Mouse (Mus musculus) adrenal gland, adult 8-10 months (tissue): ENCODE measurements around the gene Hba-a1. TPM values are rescaled to one million over a fixed set of nuclear protein-coding genes. Genes with fewer than 3 reads are reported as not detected.
"Not testable (repeated sequence)": the region's sequence is repeated elsewhere in the genome, so short reads cannot be mapped to it uniquely, and the experiment has no call there.

Experiments used
- DNase-seq: peaks from one replicate; pipeline ENCODE4 v3.0.0; 2022
- total RNA-seq, 4 experiments: library from RNA; stranded (reverse); gene quantifications; 2 replicates each; pipeline ENCODE4 v1.2.4; 2022

Hba-a1 gene
- total RNA-seq, 4 experiments from 2014 or later, result 803 to 2,295 (median 899) TPM

- no peak for DNase-seq
Measured at GRCm38 (mm10) chr11:32262674-32263415, 20.5 kb upstream of the Hba-a1 start.

DNA sequence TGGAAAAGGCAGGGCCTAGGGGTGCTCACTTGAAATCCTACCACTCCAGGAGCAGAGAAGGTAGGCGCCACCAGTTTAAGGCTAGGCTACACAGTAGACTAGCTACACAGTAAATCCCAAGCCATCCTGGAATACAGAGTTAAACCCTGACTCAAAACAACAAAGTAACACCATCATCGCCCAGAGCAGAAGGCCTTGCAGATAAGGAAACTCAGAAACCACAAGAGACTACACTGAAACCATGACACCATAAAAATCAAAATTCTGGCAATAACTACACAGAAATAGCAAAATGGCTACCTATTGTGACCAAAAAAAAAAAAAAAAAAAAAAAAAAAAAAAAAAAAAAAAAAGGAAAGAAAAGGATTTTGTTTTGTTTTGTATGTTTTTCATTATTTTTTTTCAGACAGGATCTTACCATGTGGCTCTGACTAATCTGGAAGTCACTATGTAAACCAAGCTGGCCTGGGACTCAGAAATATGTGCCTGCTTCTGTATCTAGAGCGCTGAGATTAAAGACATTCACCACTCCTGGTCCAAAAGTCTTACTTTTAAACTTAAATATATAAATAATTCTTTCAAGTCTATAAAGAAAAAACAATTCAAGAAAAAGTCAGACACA lies 18.1 kb upstream of the Hba-a1 start:
- DNase-seq, result no peak

DNA sequence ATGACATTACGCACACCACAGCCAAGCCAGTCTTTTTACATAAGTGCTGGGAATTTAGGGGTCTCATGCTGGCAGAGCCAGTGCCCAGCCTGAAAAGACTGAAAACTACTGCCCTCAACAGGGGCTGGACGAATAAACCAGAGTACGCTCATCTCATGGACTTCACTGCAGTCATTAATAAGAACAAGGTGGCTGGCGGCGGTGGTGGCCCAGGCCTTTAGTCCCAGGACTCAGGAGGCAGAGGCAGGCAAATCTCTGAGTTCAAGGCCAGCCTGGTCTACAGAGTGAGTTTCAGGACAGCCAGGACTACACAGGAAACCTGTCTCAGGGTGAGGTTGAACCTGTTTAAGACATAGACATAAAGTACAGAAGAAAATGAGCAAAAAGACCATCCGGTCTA lies 17.1 kb upstream of the Hba-a1 start:
- DNase-seq, result no peak

DNA sequence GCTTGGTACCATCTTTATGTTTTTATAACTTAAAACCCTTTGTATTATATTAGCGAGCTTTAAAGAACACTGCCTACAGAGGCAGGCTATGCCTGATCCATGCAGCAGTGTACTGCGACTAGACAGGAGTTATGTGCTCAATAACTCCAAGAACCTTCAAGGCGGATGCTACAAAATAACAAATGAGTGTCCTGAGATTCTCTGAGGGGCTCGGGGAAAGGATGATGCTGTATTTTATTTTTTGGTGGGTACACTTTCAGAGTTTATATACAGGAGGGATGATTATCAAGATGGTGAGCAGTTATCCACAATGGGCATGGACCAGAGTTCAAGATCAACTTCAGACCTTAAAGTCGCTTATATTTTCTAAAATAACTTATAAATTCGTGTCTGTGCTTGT lies 16.5 kb upstream of the Hba-a1 start:
- DNase-seq, result no peak

DNA sequence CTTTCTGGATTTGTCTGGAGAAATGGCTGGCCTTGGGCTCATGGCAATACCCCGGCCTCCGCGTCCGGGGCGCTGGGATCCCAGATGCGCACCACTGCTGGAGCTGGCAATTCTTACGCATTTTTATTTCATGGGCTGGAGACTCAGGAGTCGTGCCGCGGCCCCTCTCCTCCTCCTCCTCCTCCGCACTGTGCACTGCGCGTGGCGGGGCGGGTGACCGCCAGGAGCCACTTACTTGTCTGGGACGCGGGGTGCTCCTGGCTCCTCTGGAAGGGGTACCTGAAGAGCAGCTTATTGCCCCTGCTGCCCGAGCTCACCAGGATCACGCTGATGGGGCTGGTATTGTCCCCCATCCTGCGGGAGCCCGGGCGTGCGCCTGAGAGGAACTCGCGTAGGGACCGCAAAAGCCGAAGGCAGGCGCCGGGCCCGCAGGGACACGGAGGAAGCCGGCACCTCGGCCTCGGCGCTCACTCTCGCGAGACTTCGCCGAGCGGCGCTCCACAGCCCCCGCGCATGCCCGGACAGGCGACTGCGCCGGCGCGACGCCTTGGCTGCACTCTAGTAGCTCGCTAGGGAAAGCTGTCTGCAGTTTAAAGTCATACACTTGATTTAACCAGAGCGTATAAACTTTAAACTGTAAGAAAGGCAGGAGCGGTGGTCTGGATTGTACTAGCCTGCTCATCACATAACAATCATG lies 16.0 kb upstream of the Hba-a1 start, which contains the start of gene Nprl3:
TSS of gene Nprl3 (minus strand) at position 520 of the 697 bp plus-strand sequence.
- DNase-seq, result peak; percentile 93

DNA sequence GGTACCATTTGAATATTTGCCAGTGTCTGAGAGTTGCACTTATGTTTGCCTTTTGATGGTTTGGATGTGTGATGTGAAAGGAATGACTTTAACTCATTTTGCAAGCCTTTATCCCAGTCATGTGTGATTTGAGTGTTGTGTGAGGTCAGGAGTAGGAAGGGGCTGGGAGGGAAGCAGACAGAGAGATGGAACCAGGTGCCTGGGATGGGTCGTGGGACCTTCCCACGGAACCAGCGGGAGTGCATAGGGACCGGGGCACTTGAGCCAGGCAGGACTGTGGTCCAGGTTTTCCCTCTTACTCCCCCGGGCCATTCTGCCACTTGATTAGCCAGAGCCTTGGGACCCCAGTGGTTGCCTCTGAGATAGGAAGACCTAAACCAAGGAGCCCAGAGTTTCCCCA lies 15.3 kb upstream of the Hba-a1 start:
- DNase-seq, result no peak

GRCm38 (mm10) chr11:32268952-32269351 lies 14.4 kb upstream of the Hba-a1 start:
- no peak for DNase-seq

DNA sequence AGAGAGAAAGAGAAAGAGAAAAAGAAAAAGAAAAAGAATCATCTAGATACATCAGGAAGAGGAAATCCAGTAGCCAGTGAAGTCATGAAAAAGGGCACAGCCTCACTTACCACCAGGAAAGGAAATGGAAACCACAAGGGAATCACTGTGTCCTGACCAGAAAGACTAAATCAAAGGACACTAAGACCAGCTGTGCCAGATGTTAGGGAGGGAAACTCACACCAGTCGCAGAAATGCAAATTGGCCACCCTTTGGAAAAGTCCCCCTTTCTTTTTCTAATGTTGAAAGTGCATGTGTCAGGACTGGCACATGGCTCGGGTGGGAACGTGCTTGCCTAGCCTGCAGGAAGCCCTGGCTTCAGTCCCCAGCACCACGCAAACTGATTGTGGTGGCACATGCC lies 12.1 kb upstream of the Hba-a1 start:
- DNase-seq, result no peak

DNA sequence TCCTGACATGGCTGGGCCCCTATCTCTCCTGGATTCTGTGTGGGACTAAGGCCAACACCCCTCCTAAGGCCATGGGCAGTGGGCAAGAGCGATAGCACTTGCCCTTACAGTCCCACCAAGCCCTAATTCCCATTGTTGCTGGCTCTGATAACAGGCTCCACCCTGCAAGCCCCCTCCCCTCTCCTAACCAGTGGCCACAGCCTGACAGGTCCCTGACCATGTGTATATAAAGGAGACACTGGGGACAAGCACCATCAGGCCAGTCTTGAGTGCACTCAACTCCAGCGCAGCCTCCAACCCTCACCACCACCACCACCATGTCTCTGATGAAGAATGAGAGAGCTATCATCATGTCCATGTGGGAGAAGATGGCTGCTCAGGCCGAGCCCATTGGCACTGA lies 7.0 kb upstream of the Hba-a1 start, which contains the start of gene Hba-x:
TSS of gene Hba-x (plus strand) at position 54 of the 400 bp plus-strand sequence.
- DNase-seq, result no peak

GRCm38 (mm10) chr11:32277736-32278457 lies 5.4 kb upstream of the Hba-a1 start:
- DNase-seq, result no peak

GRCm38 (mm10) chr11:32278458-32278957 lies 4.8 kb upstream of the Hba-a1 start:
- DNase-seq, result no peak

DNA sequence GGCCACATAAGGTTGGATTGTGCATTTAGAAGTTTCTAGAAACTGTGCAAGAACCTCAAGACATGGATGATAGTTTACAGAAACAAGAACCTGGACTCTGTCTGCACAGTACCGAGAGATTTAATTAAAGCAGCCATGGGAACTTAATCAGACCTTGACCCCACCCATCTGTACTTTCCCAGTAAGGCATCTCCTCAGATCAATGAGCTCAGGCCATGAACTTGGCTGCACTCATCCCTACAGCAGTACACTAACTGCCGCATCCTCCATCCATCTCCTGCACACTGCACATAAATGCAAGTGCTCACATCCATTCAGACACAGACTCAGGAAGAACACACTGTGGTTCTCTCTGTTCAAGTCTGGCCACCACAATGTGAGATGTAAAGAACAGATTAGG lies 2.7 kb upstream of the Hba-a1 start:
- no peak for DNase-seq

- DNase-seq, result no peak
Measured at GRCm38 (mm10) chr11:32281416-32282144, 1.7 kb upstream of the Hba-a1 start.

DNA sequence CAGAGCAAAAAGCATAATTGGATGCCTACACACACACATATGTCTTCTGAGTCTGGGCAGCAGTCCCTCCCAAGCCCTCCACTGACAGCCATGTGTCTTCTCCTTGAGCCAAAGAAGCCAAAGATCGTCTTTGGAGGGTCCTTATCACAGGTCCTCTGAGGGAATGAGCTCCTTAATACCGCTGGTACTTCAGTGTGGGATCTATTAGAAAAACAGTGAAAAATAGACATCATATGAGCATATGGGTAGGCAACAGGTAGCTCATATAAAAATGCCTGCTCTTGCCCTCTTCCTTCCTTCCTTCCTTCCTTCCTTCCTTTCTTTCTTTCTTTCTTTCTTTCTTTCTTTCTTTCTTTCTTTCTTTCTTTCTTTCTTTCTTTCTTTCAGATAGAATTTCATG lies 1.3 kb downstream of the Hba-a1 start:
- not testable (repeated sequence) for DNase-seq

GRCm38 (mm10) chr11:32285031-32285775 lies 1.9 kb downstream of the Hba-a1 start:
- no peak for DNase-seq

DNA sequence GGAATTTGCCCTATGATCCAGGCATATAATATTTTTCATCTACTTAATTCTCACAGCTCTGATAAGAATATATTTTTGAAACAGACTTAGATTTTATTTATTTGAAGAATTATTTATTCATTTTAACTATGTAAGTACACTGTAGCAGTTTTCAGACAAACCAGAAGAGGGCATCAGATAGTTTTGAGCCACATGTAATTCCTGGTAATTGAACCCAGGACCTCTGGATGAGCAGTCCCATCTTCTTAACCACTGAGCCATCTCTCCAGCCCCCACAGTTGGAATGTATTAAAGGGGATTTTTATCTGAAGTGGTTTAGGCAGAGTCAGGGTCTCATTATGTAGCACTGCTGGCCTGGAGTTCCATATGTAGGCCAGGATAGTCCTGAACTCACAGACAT lies 2.6 kb downstream of the Hba-a1 start:
- not testable (repeated sequence) for DNase-seq

- DNase-seq, result peak; percentile 45
Measured at GRCm38 (mm10) chr11:32286695-32287492, 3.6 kb downstream of the Hba-a1 start, which contains the start of gene Hbq1b. Hbq1b (plus strand) TSS chr11:32286965.

DNA sequence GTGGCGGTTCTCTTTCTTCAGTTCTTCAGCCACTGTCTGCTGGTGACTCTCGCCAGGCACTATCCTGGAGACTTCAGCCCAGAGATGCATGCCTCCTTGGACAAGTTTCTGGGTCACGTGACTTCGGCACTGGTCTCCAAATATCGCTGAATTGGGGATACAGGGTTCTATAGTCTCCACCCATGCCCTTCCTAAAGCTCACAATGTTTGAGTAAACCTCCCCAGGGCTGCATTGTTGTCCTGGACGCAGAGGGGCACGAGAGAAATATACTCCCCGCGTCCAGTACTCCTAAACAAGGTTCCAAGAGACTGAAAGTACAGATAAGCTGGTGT lies 4.1 kb downstream of the Hba-a1 start:
- DNase-seq, result no peak

DNA sequence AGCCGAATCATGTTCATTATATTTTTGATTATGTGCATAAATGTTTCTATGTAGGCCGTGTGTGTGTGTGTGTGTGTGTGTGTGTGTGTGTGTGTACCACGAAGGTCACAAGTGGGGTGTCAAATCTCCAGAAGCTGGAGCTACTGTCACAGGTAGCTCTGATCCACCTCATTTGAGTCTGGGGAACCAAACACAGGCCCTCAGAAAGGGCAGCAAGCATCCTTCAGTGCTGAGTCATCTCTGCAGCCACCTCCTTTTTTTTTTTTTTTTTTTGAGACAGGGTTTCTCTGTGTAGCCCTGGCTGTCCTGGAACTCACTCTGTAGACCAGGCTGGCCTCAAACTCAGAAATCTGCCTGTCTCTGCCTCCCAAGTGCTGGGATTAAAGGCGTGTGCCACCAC lies 9.5 kb downstream of the Hba-a1 start:
- DNase-seq, result not testable (repeated sequence)

- DNase-seq, result not testable (repeated sequence)
Measured at GRCm38 (mm10) chr11:32293479-32293878, 10.2 kb downstream of the Hba-a1 start.
